Mouse (Mus musculus) olfactory bulb, adult 2 months (tissue): ENCODE results near the gene Jaml.

Source experiments
- CTCF ChIP-seq: fragments of 200-500 bp; IDR thresholded peaks from 2 replicates; pipeline ENCODE4 v1.5.1; 2012; ENCODE audit warnings: low read depth, mild to moderate bottlenecking, low read length, moderate library complexity; ENCODE audit not compliant: insufficient read depth
- POLR2A ChIP-seq: fragments of 200-500 bp; IDR thresholded peaks from 2 replicates; pipeline ENCODE4 v1.6.1; 2012; ENCODE audit warnings: mild to moderate bottlenecking, low read depth, low read length, moderate library complexity; ENCODE audit not compliant: insufficient read depth

GRCm38 (mm10) chr9:45120567-45120966 lies 41.6 kb downstream of the Jaml start:
- TF ChIP-seq CTCF (no peak), POLR2A (no peak)
